Mouse (Mus musculus) lung, adult 2 months (tissue): Measurements from ENCODE around the gene Lst1.

ENCODE experiments used
- CTCF ChIP-seq: fragments of 200-500 bp; IDR thresholded peaks from 2 replicates; pipeline ENCODE4 v1.5.1; 2011; ENCODE audit warnings: mild to moderate bottlenecking, low read length, control low read depth; ENCODE audit not compliant: insufficient read depth
- POLR2A ChIP-seq: fragments of 200-500 bp; IDR thresholded peaks from 2 replicates; pipeline ENCODE4 v1.6.1; 2011; ENCODE audit warnings: low read depth, mild to moderate bottlenecking, control low read depth, low read length, borderline replicate concordance; ENCODE audit errors: extremely low read depth

- TF ChIP-seq CTCF (no peak), POLR2A (no peak)
Measured at GRCm38 (mm10) chr17:35209785-35210535, 21.7 kb upstream of the Lst1 start.
